Mouse (Mus musculus): ENCODE measurements at regions not wholly inside any gene's neighbourhood (a gene's known extent, or its start where the extent isn't known, plus 50 kb on each side); places are given as distances from the start of the nearest gene placed in this dataset.
A peak's percentile ranks its signal among the peaks of the same experiment; 100 is the strongest.

- Histone ChIP-seq H3K4me3 (ENCODE audit: control insufficient read depth, insufficient read depth, low read length) (no peak overlapping the region), H3K27me3 (ENCODE audit: control insufficient read depth, insufficient read depth, low read length) (no peaks in the 10 kb centered on the region), H3K36me3 (ENCODE audit: control insufficient read depth, insufficient read depth, low read length) (no peaks in the 10 kb centered on the region), H3K27ac (ENCODE audit: control insufficient read depth, insufficient read depth, low read length) (no peak overlapping the region), H3K4me1 (replicated peaks; ENCODE audit: control insufficient read depth, insufficient read depth, low read length) (peaks cover 2% of the 10 kb centered on the region; the same call in 1 of the 2 replicates)
- 95% methylated on average over 19 of the region's 19 CpGs for WGBS
- TF ChIP-seq POLR2A (IDR thresholded peaks at IDR 0.05; ENCODE audit: control insufficient read depth, extremely low read depth, insufficient read depth, low read length, poor library complexity) (no peak), CTCF (IDR thresholded peaks at IDR 0.05; ENCODE audit: borderline replicate concordance, control insufficient read depth, extremely low read depth, insufficient read depth, low read length, poor library complexity) (no peak)
- DNase-seq = no peak
Measured at GRCm38 (mm10) chr5:111665406-111665805, 68.3 kb upstream of the Gm26897 start.

GRCm38 (mm10) chr5:111666007-111666406, 67.7 kb upstream of the Gm26897 start:
- H3K4me3 ChIP-seq (ENCODE audit: control insufficient read depth, insufficient read depth, low read length) = no peak overlapping the region
- TF ChIP-seq POLR2A (IDR thresholded peaks at IDR 0.05; ENCODE audit: control insufficient read depth, extremely low read depth, insufficient read depth, low read length, poor library complexity) (no peak), CTCF (IDR thresholded peaks at IDR 0.05; ENCODE audit: borderline replicate concordance, control insufficient read depth, extremely low read depth, insufficient read depth, low read length, poor library complexity) (no peak)
- DNase-seq = no peak
- peaks cover 5% of the 10 kb centered on the region for H3K4me1 ChIP-seq (replicated peaks; ENCODE audit: control insufficient read depth, insufficient read depth, low read length)
- WGBS = 82% methylated on average over 8 of the region's 8 CpGs
- H3K27me3 ChIP-seq (ENCODE audit: control insufficient read depth, insufficient read depth, low read length) = no peaks in the 10 kb centered on the region
- H3K27ac ChIP-seq (ENCODE audit: control insufficient read depth, insufficient read depth, low read length) = no peak overlapping the region
- no peaks in the 10 kb centered on the region for H3K36me3 ChIP-seq (ENCODE audit: control insufficient read depth, insufficient read depth, low read length)

- TF ChIP-seq CTCF (IDR thresholded peaks at IDR 0.05; ENCODE audit: borderline replicate concordance, control insufficient read depth, extremely low read depth, insufficient read depth, low read length, poor library complexity) (no peak), POLR2A (IDR thresholded peaks at IDR 0.05; ENCODE audit: control insufficient read depth, extremely low read depth, insufficient read depth, low read length, poor library complexity) (no peak)
- WGBS = 64% methylated on average over 3 of the region's 3 CpGs
- Histone ChIP-seq H3K4me3 (ENCODE audit: control insufficient read depth, insufficient read depth, low read length) (no peak overlapping the region), H3K4me1 (replicated peaks; ENCODE audit: control insufficient read depth, insufficient read depth, low read length) (peaks cover 17% of the 10 kb centered on the region), H3K36me3 (ENCODE audit: control insufficient read depth, insufficient read depth, low read length) (no peaks in the 10 kb centered on the region), H3K27ac (ENCODE audit: control insufficient read depth, insufficient read depth, low read length) (no peak overlapping the region), H3K27me3 (ENCODE audit: control insufficient read depth, insufficient read depth, low read length) (no peaks in the 10 kb centered on the region)
- DNase-seq = peak; percentile 68
Measured at GRCm38 (mm10) chr5:111667901-111668300, 65.8 kb upstream of the Gm26897 start.

GRCm38 (mm10) chr5:111669139-111669538, 64.6 kb upstream of the Gm26897 start:
- H3K27me3 ChIP-seq (ENCODE audit: control insufficient read depth, insufficient read depth, low read length) = no peaks in the 10 kb centered on the region
- TF ChIP-seq CTCF (IDR thresholded peaks at IDR 0.05; ENCODE audit: borderline replicate concordance, control insufficient read depth, extremely low read depth, insufficient read depth, low read length, poor library complexity) = no peak
- TF ChIP-seq POLR2A (IDR thresholded peaks at IDR 0.05; ENCODE audit: control insufficient read depth, extremely low read depth, insufficient read depth, low read length, poor library complexity) = no peak
- peaks cover 22% of the 10 kb centered on the region for H3K4me1 ChIP-seq (replicated peaks; ENCODE audit: control insufficient read depth, insufficient read depth, low read length)
- no peak overlapping the region for H3K27ac ChIP-seq (ENCODE audit: control insufficient read depth, insufficient read depth, low read length)
- no peak overlapping the region for H3K4me3 ChIP-seq (ENCODE audit: control insufficient read depth, insufficient read depth, low read length)
- DNase-seq = no peak
- no peaks in the 10 kb centered on the region for H3K36me3 ChIP-seq (ENCODE audit: control insufficient read depth, insufficient read depth, low read length)

GRCm38 (mm10) chr5:111671762-111672161, 62.0 kb upstream of the Gm26897 start:
- TF ChIP-seq CTCF (IDR thresholded peaks at IDR 0.05; ENCODE audit: borderline replicate concordance, control insufficient read depth, extremely low read depth, insufficient read depth, low read length, poor library complexity) (no peak), POLR2A (IDR thresholded peaks at IDR 0.05; ENCODE audit: control insufficient read depth, extremely low read depth, insufficient read depth, low read length, poor library complexity) (no peak)
- 28% methylated on average over 6 of the region's 6 CpGs for WGBS
- DNase-seq = peak; percentile 15
- H3K4me3 ChIP-seq (ENCODE audit: control insufficient read depth, insufficient read depth, low read length) = no peak overlapping the region
- no peaks in the 10 kb centered on the region for H3K27me3 ChIP-seq (ENCODE audit: control insufficient read depth, insufficient read depth, low read length)
- no peaks in the 10 kb centered on the region for H3K36me3 ChIP-seq (ENCODE audit: control insufficient read depth, insufficient read depth, low read length)
- peaks cover 43% of the 10 kb centered on the region for H3K4me1 ChIP-seq (replicated peaks; ENCODE audit: control insufficient read depth, insufficient read depth, low read length)
- no peak overlapping the region for H3K27ac ChIP-seq (ENCODE audit: control insufficient read depth, insufficient read depth, low read length)

GRCm38 (mm10) chr5:111674976-111675672, 58.6 kb upstream of the Gm26897 start:
- TF ChIP-seq POLR2A (IDR thresholded peaks at IDR 0.05; ENCODE audit: control insufficient read depth, extremely low read depth, insufficient read depth, low read length, poor library complexity) (0 out of 2 replicates have a peak, but pooled peaks have one; percentile 30), CTCF (IDR thresholded peaks at IDR 0.05; ENCODE audit: borderline replicate concordance, control insufficient read depth, extremely low read depth, insufficient read depth, low read length, poor library complexity) (no peak)
- H3K27me3 ChIP-seq (ENCODE audit: control insufficient read depth, insufficient read depth, low read length) = no peaks in the 10 kb centered on the region
- DNase-seq = peak; percentile 70
- peaks cover 67% of the 10 kb centered on the region for H3K4me1 ChIP-seq (replicated peaks; ENCODE audit: control insufficient read depth, insufficient read depth, low read length)
- no peak overlapping the region for H3K4me3 ChIP-seq (ENCODE audit: control insufficient read depth, insufficient read depth, low read length)
- H3K27ac ChIP-seq (ENCODE audit: control insufficient read depth, insufficient read depth, low read length) = peak overlapping the region; percentile 92
- H3K36me3 ChIP-seq (ENCODE audit: control insufficient read depth, insufficient read depth, low read length) = no peaks in the 10 kb centered on the region
- WGBS = 22% methylated on average over 6 of the region's 6 CpGs
